Mouse (Mus musculus): Measurements from ENCODE around the gene Aff1. TPM values are rescaled to one million over a fixed set of nuclear protein-coding genes. Genes with fewer than 3 reads are reported as not detected.

The Aff1 gene
- total RNA-seq, 2 experiments from 2014 or later, result 20.8 to 23.0 TPM

- no peak for DNase-seq (ENCODE audit: low spot score in 2 of 2)
These were observed 78.5 kb downstream of the Aff1 start for GRCm38 (mm10) chr5:103770447-103771222.

GRCm38 (mm10) chr5:103771380-103771779 lies 79.2 kb downstream of the Aff1 start:
- no peak for DNase-seq (ENCODE audit: low spot score in 2 of 2)

GRCm38 (mm10) chr5:103772252-103772651 lies 80.1 kb downstream of the Aff1 start:
- no peak for DNase-seq (ENCODE audit: low spot score in 2 of 2)

- DNase-seq (ENCODE audit: low spot score in 2 of 2), result peak in 1 of 2 experiments; percentile 47
These were observed 81.0 kb downstream of the Aff1 start for GRCm38 (mm10) chr5:103773100-103773552.

GRCm38 (mm10) chr5:103774703-103775333 lies 82.6 kb downstream of the Aff1 start:
- peak in 1 of 2 experiments; percentile 41 for DNase-seq (ENCODE audit: low spot score in 2 of 2)

GRCm38 (mm10) chr5:103775429-103775828 lies 83.3 kb downstream of the Aff1 start:
- peak in 1 of 2 experiments; percentile 31 for DNase-seq (ENCODE audit: low spot score in 2 of 2)

- DNase-seq (ENCODE audit: low spot score in 2 of 2), result no peak
These were observed 84.7 kb downstream of the Aff1 start for GRCm38 (mm10) chr5:103776842-103777241.

GRCm38 (mm10) chr5:103777446-103777845 lies 85.3 kb downstream of the Aff1 start:
- DNase-seq (ENCODE audit: low spot score in 2 of 2), result no peak

GRCm38 (mm10) chr5:103778314-103779117 lies 86.3 kb downstream of the Aff1 start:
- peak; percentile 48 to 78 for DNase-seq (ENCODE audit: low spot score in 2 of 2)

GRCm38 (mm10) chr5:103779836-103780235 lies 87.7 kb downstream of the Aff1 start:
- no peak for DNase-seq (ENCODE audit: low spot score in 2 of 2)

GRCm38 (mm10) chr5:103780266-103780665 lies 88.1 kb downstream of the Aff1 start:
- no peak for DNase-seq (ENCODE audit: low spot score in 2 of 2)

- peak in 1 of 2 experiments; percentile 58 for DNase-seq (ENCODE audit: low spot score in 2 of 2)
These were observed 88.7 kb downstream of the Aff1 start for GRCm38 (mm10) chr5:103780836-103781235.

- no peak for DNase-seq (ENCODE audit: low spot score in 2 of 2)
These were observed 91.0 kb downstream of the Aff1 start for GRCm38 (mm10) chr5:103783086-103783668.

GRCm38 (mm10) chr5:103786096-103786495 lies 93.9 kb downstream of the Aff1 start:
- no peak for DNase-seq (ENCODE audit: low spot score in 2 of 2)

- no peak for DNase-seq (ENCODE audit: low spot score in 2 of 2)
These were observed 96.3 kb downstream of the Aff1 start for GRCm38 (mm10) chr5:103788476-103788875.

- DNase-seq (ENCODE audit: low spot score in 2 of 2), result peak in 1 of 2 experiments; percentile 64
These were observed 96.8 kb downstream of the Aff1 start for GRCm38 (mm10) chr5:103788976-103789375.

- DNase-seq (ENCODE audit: low spot score in 2 of 2), result peak; percentile 66 to 78
These were observed 97.5 kb downstream of the Aff1 start for GRCm38 (mm10) chr5:103789619-103790116.

- no peak for DNase-seq (ENCODE audit: low spot score in 2 of 2)
These were observed 99.6 kb downstream of the Aff1 start for GRCm38 (mm10) chr5:103791741-103792140.

GRCm38 (mm10) chr5:103795121-103795520 lies 102.9 kb downstream of the Aff1 start:
- DNase-seq (ENCODE audit: low spot score in 2 of 2), result no peak

GRCm38 (mm10) chr5:103796035-103796434 lies 103.9 kb downstream of the Aff1 start:
- peak in 1 of 2 experiments; percentile 46 for DNase-seq (ENCODE audit: low spot score in 2 of 2)

- DNase-seq (ENCODE audit: low spot score in 2 of 2), result peak; percentile 61 to 72
These were observed 105.6 kb downstream of the Aff1 start for GRCm38 (mm10) chr5:103797774-103798173.
